Mouse (Mus musculus): ENCODE results near the gene Gm10645. TPM values are rescaled to one million over a fixed set of nuclear protein-coding genes. Genes with fewer than 3 reads are reported as not detected.

The Gm10645 gene
- 0.56 and 0.90 TPM in 2 replicates for polyA plus RNA-seq (2015; fragmentation: Nextera tagmentation; extraction: Ambion mirVana)

DNA sequence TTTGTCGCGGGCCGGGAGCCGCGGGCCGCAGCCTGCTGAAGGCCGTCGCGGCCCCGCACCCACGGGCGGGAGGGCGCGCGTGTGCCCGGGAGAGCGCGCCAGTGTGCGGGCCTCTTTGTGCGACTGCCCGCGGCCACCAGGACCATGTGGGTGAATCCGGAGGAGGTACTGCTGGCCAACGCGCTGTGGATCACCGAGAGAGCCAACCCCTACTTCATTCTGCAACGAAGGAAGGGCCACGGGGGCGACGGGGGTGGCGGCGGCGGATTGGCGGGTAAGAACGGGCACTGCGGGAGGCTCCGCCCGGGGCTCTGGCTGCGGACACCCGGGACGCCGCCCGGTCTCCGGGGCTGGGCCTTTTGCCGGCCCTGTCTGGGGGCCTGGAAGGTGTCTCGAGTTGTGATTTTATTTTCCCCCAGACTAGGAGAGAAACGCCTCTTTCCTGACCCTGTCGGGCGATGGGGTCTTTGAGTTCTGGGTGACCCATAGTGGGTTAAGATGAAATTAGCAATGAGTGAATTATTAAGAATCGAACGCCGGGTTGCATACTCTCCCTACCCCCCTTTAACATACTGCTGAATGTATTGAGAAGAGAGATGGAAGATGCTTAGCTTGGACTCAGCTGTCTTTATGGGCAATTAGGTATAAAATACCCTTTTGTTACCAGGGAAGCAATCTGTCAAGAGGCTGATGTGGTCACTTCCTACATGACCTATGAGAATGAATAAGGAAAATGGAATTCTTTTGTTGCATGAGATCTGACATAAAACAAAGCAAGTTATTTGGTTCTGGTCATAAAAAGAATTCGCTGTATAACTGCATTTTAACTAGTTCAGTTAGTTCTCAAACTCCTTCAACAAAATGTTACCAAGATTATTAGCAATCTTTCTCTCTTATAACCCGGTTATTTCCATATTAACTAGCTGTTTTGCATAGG, at the start of gene Gm10645:
Gene Gm10645, minus strand, starts transcription at position 240 of the 937 bp plus-strand sequence.
- DNase-seq (ENCODE audit: low spot score) = no peak

DNA sequence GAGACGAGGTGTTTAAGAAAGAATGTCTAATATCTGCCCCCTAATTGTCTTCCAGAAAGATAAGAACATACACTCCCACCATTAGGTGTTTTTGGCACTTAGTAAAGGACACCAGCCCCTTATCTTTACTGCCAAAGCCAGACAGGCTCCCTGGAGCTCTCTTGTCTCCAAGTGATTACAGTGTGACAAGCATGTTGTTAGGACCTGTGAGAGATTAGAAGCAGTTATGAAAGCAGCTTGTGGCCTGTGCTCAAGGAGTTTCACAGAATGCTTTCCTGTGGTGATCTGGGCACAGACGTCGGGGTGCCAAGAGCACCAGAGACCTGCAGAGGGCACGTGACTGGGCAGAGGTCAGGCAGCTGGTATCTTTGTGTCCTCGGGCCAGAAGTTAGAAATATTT, 49.1 kb upstream of the Gm10645 start:
- no peak for DNase-seq (ENCODE audit: low spot score)

DNA sequence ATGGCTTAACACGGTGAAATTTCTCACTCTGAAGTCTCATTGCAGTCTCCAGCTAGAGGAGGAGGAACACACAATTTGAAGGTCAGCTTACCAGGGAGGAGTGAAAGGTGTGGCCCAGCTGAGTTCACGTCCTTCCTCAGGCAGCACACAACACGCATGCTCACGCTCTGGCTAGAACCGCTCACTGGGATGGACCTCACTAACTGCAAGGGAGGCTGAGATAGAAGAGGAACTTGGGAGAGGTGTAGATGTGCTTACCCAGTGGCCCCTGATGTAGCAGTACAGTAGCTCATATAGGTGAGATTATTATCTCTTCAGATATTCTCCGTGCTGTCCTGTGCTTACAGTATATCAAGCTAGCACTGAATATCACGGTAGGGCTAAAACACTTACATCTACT, 44.7 kb upstream of the Gm10645 start:
- no peak for DNase-seq (ENCODE audit: low spot score)

DNA sequence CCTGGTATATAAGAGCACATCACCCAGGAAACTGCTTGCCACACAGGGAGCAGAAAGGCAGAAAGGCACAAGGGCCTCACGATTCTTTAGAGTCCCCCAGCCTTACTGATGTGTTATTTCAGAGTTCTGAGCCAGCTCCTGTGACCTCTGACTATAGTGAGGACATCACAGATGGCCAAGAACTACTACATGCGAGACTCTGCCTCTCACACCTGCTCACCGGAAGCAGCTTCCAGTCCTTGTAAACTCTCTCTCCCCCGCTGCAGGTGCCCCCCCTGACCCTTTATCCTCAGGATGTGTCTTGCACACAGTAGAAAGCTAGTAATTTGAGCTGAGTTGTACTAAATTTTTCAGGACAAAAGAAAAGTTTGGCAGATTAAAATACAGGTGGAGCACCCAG, 43.6 kb upstream of the Gm10645 start:
- no peak for DNase-seq (ENCODE audit: low spot score)

DNA sequence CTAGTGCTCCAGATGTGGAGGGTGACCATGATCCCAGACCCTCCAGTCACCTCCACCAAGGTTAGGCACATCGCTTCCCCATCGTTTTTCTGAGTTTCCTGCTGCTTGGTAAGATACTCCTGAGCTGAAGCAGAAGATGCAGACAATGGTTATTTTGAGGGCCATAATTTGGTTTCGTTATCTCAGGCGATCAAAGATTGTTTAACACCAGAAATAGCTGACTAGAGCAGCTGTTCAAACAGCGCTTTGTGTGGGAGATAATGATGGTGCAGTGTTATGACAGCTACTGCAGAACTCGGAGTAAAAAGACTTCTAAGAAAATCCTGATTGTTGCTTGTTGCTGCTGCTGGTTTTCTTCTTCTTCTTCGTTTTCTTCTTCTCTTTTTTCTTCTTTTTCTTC, 39.9 kb upstream of the Gm10645 start:
- no peak for DNase-seq (ENCODE audit: low spot score)

DNA sequence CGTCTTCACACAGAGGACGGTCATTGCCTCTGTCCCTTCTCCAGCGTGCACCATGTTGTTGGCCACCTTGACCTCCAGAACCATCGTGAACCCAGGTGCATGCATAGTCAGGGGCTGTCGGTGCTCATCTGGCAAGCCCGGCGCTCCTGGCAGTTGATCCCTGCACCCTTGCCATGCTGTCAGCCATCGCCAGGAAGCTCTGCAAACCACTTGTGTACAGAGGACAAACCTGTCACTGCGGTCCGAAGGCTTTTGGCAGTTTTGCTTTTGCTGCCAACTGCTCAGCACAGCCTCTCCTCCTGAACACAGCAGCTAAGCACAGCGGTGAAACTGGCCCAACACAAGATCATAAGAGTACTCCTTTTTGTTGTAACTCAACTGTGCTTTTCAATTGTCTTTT, 37.0 kb upstream of the Gm10645 start:
- no peak for DNase-seq (ENCODE audit: low spot score)

DNA sequence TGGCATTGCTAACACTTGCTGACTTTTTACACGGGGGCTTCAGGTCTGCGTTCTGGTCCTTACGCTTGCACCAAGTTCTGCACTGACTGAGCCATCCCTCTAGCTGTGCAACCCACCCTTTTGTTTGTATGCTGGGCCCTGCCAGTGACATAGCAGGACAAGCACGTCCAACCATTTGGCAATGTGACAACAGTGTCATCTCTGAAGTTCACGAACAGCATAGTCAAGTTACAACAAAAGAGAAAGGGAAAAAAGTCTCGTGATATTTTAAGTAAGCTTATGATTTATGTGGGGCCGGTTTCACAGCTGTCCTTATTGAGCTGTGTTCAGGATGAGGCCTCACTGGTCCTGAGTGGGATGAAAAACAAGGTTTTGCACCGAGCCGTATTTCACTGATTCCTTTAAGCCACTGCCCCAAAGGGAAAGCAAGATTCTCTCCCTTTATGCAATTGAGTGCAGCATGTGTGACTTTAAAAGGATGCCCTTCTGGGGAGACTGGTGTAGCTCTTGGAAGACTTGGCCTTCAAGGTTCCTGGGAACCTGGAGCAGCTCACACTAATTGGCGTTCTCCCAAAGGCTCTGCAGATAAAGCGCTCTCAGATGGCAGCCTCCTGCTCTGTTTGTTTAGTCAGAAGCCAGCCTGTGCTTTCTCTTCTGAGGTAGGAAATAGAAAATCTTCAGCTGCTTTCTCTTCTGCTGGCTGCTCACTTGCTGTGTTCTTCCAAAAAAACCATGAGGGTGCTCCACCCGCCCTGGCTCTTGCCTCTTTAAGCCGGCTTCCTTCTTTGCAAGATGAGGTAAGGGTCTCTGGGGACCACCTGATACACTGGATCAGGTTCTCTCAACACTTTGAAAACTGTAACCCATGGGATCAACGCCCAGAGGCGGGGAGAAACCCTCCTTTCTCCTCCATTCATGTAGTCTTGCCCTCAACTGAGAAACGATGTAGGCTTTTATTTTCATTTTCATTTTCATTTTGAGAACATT, 34.5 kb upstream of the Gm10645 start:
- DNase-seq (ENCODE audit: low spot score) = no peak

DNA sequence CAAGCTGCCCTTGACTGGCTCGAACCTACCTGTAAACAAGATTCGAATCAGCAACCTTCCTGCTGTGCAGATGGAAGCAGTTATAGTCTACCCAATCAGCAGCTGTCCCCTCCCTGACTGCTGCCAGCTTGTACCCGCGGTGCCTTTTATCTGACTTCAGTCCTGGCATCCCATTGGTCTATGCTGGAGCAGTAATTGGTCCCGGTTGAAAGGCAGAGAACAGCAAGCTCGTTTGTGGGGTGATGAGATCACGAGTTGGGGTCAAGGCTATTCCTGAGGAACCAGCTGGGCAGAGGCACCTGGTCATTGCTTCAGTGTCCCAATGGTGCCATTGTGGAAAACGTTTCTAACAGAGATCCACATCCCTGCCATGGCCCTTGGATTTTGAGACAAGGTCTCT, 33.7 kb upstream of the Gm10645 start:
- DNase-seq (ENCODE audit: low spot score) = no peak

DNA sequence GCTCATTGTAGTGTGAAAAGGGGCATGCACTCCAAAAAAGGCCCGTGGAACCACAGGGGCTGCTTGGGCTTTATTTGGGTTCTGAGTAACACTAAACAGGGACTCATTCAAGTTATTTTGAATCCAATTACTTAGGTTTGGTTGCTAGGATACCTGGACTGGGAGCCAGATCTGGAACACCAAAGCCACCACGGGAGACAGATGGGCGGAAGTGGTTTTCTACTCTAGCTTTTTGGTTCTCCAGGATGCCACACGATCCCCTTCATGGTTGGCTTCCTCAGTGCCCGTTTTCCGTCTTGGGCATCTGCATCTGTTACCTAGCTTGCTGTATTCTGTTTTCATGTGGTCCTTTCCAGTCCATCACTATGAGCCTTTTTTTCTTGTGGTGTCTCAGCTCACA, 30.1 kb upstream of the Gm10645 start:
- no peak for DNase-seq (ENCODE audit: low spot score)

DNA sequence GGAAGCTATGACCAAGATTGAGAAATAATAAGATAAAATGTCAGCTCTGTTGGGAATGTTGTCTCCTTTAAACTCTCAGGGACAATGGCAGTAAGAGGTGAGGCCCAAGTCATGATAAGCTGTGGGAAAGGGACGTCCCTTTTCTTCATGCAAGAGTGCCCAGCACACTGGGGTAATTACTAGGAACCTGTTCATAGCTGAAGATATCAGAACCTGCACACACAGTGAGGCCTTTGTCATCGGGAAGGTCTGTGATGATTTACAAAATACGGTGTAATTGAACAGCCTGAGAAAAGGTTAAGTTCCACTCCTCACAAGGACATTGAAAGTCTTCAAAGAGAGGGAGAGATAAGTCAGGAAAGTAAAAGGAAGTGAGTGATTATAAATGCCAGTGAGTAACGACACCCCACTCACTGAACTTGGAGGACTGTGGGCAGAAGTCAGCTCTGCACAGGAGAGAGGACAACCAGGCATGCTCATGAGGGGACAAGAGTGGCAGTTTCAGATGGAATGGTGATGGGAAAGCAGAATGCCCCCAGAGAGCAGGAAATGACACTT, 23.6 kb upstream of the Gm10645 start:
- no peak for DNase-seq (ENCODE audit: low spot score)

DNA sequence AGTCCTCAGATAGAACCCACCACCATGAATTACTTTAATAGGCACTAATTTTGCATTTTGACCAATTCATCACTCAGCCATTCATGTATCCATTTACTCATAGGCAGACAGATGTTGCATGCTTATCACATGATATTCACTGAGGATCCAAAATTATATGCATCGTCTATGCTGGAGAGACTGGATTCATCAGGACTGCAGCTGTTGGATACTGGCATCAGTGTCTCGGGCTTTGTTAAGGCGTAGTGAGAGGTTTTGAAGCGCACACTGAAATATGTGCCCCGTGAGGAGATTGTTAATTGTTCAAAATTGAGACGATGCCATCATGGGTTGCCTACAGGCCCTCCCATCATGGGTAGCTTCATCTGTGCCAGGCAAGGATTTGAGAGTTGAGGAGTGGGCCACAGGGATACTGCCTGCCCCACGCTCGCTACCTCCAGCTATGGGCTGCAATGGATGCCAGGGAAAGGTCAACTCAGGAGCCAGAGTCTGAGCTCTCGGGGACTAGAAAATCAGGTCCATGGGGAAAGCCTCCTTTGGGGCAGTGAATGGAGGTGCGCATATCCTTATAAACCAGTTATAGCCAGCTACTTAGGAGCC, 21.5 kb upstream of the Gm10645 start:
- DNase-seq (ENCODE audit: low spot score) = no peak

DNA sequence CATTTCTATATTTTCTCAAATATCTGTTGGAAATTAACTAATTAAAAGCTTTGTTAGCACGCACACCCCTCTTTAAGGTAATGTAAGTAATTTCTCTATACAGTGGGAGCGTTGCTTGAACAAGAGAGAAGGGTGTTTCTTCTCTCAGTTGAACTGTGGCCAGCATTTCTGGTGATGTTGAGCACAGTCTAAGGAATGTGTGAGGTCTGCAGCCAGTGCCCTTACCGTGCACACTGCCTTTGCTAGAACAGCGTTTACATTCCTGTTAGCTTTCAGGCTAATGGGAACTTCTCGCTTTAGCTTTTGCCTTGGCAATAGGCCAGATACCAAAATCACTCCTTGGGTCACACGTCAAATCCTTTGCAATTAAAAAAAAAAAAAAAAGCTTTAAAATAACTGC, 20.4 kb upstream of the Gm10645 start:
- no peak for DNase-seq (ENCODE audit: low spot score)

DNA sequence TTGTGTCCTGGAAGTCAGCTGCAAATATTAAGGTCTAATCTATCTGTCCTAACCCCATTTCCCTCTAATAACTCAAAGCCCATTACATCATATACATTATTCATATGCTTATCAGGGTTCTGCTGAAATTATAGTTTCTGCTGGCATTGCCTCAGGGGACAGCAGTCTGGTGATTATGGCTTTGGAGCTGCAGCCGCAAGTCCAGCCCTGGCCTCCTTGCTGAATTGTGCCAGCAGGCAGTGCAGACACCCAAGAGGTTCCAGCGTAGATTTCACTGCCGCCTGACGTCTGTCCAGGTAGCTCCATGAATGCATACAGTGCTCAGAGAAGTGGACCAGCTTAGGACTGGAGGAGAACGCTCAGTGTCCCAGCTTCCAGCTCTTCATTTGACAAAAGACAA, 16.8 kb upstream of the Gm10645 start:
- no peak for DNase-seq (ENCODE audit: low spot score)

DNA sequence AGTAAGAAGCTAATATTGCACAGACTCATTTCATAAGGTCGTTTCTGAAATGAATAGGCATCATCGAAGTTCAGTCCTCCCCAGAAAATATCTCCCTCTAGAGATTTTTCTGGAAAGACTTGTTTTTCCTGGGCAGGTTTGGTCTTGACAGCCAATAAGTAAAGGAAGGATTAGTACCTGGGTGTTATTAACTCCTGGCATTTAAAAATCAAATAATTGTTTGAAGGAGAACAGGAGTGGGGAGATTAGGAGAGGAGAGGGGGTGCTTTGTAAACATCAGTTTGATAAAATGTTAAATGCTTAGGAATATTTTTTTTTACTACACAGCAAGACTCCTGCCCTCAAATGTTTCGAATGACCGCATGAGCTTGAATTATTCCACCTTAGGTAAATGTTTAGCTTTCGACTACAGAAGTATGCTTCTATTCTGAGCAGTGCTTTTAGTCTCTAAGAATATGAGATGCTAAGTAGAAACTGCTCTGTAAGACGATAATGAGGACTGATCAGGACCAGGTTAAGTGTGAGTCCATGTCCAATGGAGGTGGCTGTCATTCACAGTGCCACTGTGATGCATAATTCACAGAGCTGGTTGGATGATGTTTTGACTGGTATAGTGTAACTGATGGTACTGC, 16.0 kb upstream of the Gm10645 start:
- no peak for DNase-seq (ENCODE audit: low spot score)

DNA sequence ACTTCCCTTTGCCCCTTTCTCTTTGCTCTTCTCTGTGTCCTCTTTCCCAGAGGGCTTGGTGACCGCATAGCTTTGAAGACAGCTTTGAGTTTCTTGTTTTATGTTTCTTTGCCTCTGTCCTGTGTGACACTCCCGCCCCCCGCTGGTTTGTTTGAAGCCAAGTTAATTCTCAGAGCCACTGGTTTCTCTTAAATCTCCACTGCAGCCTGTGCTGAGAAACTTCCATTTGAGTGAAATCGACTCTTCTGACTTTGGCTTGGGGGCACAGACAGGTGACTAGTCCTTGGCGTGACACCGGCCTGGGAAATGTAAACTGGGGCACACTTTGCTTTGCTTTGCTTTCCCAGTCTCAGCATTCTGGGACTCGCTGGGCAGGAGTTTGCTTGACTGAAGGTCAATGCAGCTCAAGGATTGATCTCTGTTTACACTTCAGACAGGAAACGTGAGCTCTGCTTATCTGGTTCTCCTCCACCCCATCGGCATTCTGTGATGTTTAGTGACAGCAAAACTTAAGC, 12.3 kb upstream of the Gm10645 start:
- DNase-seq (ENCODE audit: low spot score) = no peak

DNA sequence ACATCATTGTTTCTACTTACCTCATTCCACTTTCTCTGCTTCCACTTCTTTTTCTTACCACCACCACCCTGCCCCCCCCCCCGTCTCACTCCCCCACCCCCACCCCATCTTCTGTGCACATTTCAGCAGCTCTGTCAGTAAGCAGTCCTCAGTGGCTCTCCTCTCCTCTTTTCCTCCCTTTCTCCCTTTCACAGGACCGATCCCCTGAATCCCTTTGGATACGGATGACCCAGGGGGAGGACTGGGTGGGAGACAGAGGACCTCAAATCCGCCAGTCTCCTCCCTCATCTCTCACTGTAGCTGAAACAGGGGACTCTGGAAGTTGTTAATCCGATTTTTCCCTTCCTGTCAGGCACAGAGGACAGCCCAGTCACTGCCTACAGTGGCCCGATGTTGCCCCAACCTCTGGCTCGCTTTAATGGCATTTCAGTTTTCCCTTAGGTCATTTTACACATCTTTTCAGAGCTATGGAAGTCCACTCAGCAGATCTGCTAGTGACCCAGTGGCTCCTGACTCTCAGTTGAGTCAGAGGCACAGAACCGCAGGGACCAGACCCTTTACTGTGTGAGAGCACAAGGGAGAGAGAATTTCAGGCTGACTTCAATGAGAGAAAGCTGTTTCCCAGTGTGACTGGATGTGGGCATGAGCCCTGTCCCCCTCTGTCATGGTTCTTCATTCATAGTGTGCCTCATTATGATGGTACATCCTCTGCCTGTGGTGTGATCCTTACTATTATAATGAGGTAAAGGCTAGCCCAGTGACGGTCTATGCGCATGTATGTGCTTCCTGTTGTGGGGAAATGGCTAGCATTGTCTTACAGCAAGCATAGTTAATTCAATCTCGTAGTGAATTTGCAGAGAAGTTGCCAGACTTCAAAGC, 11.6 kb upstream of the Gm10645 start:
- DNase-seq (ENCODE audit: low spot score) = no peak

DNA sequence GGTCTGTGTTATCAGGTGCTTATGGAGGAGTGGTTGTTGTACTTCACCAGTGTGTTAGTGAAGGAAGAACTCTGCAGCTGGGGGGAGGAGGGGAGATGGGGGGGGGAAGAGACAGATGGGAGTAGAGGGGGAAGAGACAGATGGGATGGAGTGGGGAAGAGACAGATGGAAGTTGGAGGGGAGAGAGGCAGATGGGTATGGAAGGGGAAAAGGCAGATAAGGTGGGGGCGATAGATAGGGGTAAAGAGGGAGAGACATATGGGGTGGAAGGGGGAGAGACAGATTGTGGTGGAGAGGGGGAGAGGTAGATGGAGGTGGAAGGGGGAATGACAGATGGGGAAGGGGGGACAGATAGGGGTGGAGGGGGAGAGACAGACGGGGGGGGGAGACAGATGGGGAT, 10.8 kb upstream of the Gm10645 start:
- no peak for DNase-seq (ENCODE audit: low spot score)

DNA sequence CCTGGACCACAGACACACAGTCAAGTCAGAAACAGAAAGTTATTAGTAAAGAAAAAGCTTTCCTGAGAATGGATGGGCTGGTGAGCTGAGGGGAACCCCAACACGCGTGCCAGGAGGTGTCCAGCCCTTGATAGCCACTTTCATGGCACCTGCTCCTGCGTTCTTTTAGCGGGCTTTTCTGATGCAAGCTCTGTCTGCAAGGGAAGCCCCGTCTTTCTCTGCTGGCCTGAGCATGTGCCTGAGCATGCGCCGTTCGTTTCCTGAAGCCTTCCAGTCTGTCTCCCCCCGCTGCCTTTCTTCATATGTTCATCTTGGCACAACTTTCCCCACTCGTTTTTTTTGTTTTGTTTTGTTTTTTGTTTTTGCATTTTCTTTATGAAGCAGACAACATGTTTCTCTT, 9.7 kb upstream of the Gm10645 start:
- DNase-seq (ENCODE audit: low spot score) = no peak

DNA sequence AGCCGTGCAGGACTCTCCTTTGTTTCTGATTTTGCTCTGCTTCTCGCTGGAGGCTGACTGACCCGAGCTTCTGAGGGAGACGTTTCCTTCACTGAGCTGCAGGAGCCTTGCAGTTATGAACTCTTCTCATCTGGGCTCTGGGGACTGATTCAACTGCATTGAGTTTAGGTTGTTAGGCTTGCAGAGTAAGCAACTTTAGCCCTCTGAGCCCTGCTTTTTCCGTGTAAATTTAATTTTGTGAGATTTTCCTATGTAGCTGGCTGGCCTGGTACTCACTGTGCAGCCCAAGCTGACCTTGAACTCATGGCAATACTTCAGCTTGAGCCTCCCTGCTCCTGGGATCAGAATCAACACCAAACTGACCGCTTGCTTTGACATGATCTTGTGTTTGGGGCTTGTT, 4.9 kb upstream of the Gm10645 start:
- no peak for DNase-seq (ENCODE audit: low spot score)

DNA sequence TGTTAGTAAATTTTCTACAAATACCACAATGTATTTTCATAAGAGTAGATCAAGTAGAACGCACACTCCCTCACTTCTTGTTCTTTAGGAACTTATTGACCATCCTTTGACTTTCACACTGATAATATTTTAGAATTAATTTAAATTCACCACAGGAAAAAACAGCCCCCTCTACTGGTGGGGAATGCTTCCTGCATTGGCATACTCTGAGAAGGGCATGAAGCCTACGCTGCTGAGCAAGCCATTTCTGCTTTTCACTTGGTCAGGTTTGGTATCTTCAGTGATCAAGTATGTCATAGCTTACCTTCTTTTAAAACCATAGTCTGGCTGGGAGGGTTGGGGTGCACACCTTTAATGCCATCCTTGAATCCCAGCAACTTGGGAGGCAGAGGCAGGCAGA, 3.7 kb upstream of the Gm10645 start:
- peak; percentile 10 for DNase-seq (ENCODE audit: low spot score)

Data from thymus, postnatal 0 days (tissue).